Mouse (Mus musculus): ENCODE measurements around the gene Zdhhc23. TPM values are rescaled to one million over a fixed set of nuclear protein-coding genes. Genes with fewer than 3 reads are reported as not detected.
A peak's percentile ranks its signal among the peaks of the same experiment; 100 is the strongest.

Gene Zdhhc23
- 10 to 100 TPM; 24.8 to 27.0 TPM for total RNA-seq (2021)

- peak; percentile 35 to 57 for DNase-seq (ENCODE audit: low spot score in 2 of 2)
- intact Hi-C loops (cut with DNase I) = loop anchor here (5.0 kb wide), 1 partner anchor 87 kb away; no protein-coding TSS in a partner anchor
Measured at GRCm38 (mm10) chr16:43979328-43980109, at the start of gene Zdhhc23. Gene Zdhhc23, minus strand, starts transcription at chr16:43979791.

GRCm38 (mm10) chr16:44029273-44029672 lies 49.7 kb upstream of the Zdhhc23 start:
- intact Hi-C loops (cut with DNase I) = no loop called here
- no peak for DNase-seq (ENCODE audit: low spot score in 2 of 2)

- intact Hi-C loops (cut with DNase I) = no loop called here
Measured at GRCm38 (mm10) chr16:44026822-44027221, 47.2 kb upstream of the Zdhhc23 start.

GRCm38 (mm10) chr16:44026210-44026609 lies 46.6 kb upstream of the Zdhhc23 start:
- DNase-seq (ENCODE audit: low spot score in 2 of 2) = no peak
- intact Hi-C loops (cut with DNase I) = no loop called here

More at GRCm38 (mm10) chr16:44026822-44027221, 47.2 kb upstream of the Zdhhc23 start:
- DNase-seq (ENCODE audit: low spot score in 2 of 2) = no peak

- intact Hi-C loops (cut with DNase I) = no loop called here
- no peak for DNase-seq (ENCODE audit: low spot score in 2 of 2)
Measured at GRCm38 (mm10) chr16:44018986-44019548, 39.5 kb upstream of the Zdhhc23 start.

GRCm38 (mm10) chr16:44018372-44018771 lies 38.8 kb upstream of the Zdhhc23 start:
- no peak for DNase-seq (ENCODE audit: low spot score in 2 of 2)
- intact Hi-C loops (cut with DNase I) = no loop called here

- DNase-seq (ENCODE audit: low spot score in 2 of 2) = no peak
- intact Hi-C loops (cut with DNase I) = no loop called here
Measured at GRCm38 (mm10) chr16:44017707-44018106, 38.1 kb upstream of the Zdhhc23 start.

GRCm38 (mm10) chr16:44016164-44016563 lies 36.6 kb upstream of the Zdhhc23 start:
- intact Hi-C loops (cut with DNase I) = no loop called here
- no peak for DNase-seq (ENCODE audit: low spot score in 2 of 2)

- DNase-seq (ENCODE audit: low spot score in 2 of 2) = no peak
- intact Hi-C loops (cut with DNase I) = no loop called here
Measured at GRCm38 (mm10) chr16:44015416-44016158, 36.0 kb upstream of the Zdhhc23 start.

GRCm38 (mm10) chr16:44011010-44011409 lies 31.4 kb upstream of the Zdhhc23 start:
- no peak for DNase-seq (ENCODE audit: low spot score in 2 of 2)
- intact Hi-C loops (cut with DNase I) = no loop called here

- no peak for DNase-seq (ENCODE audit: low spot score in 2 of 2)
Measured at GRCm38 (mm10) chr16:44002086-44002485, 22.5 kb upstream of the Zdhhc23 start.

GRCm38 (mm10) chr16:43999541-43999940 lies 19.9 kb upstream of the Zdhhc23 start:
- intact Hi-C loops (cut with DNase I) = no loop called here
- no peak for DNase-seq (ENCODE audit: low spot score in 2 of 2)

More at GRCm38 (mm10) chr16:44002086-44002485, 22.5 kb upstream of the Zdhhc23 start:
- intact Hi-C loops (cut with DNase I) = no loop called here

GRCm38 (mm10) chr16:43999111-43999510 lies 19.5 kb upstream of the Zdhhc23 start:
- intact Hi-C loops (cut with DNase I) = no loop called here
- DNase-seq (ENCODE audit: low spot score in 2 of 2) = no peak

GRCm38 (mm10) chr16:43994623-43995022 lies 15.0 kb upstream of the Zdhhc23 start:
- intact Hi-C loops (cut with DNase I) = no loop called here

GRCm38 (mm10) chr16:43986299-43986698 lies 6.7 kb upstream of the Zdhhc23 start:
- DNase-seq (ENCODE audit: low spot score in 2 of 2) = no peak
- intact Hi-C loops (cut with DNase I) = no loop called here

More at GRCm38 (mm10) chr16:43994623-43995022, 15.0 kb upstream of the Zdhhc23 start:
- no peak for DNase-seq (ENCODE audit: low spot score in 2 of 2)

GRCm38 (mm10) chr16:43980110-43980609 lies 569 bp upstream of the Zdhhc23 start:
- DNase-seq (ENCODE audit: low spot score in 2 of 2) = peak in 1 of 2 experiments; percentile 37
- intact Hi-C loops (cut with DNase I) = no loop called here

GRCm38 (mm10) chr16:43979010-43979327 lies 622 bp downstream of the Zdhhc23 start:
- DNase-seq (ENCODE audit: low spot score in 2 of 2) = no peak
- intact Hi-C loops (cut with DNase I) = loop anchor here (5.0 kb wide), 1 partner anchor 87 kb away; no protein-coding TSS in a partner anchor

- no peak for DNase-seq (ENCODE audit: low spot score in 2 of 2)
Measured at GRCm38 (mm10) chr16:43973606-43974220, 5.9 kb downstream of the Zdhhc23 start.

GRCm38 (mm10) chr16:43973147-43973546 lies 6.4 kb downstream of the Zdhhc23 start:
- intact Hi-C loops (cut with DNase I) = no loop called here
- no peak for DNase-seq (ENCODE audit: low spot score in 2 of 2)

More at GRCm38 (mm10) chr16:43973606-43974220, 5.9 kb downstream of the Zdhhc23 start:
- intact Hi-C loops (cut with DNase I) = no loop called here

GRCm38 (mm10) chr16:43972391-43972790 lies 7.2 kb downstream of the Zdhhc23 start:
- no peak for DNase-seq (ENCODE audit: low spot score in 2 of 2)
- intact Hi-C loops (cut with DNase I) = no loop called here

Data from left cerebral cortex, postnatal 36 days (tissue).